Comparison of ENCODE assay signal across 8 mouse cellular contexts in genomic region chr5:21672812-21673635, GRCm38 (mm10). TPM values are rescaled to one million over a fixed set of nuclear protein-coding genes. Genes with fewer than 3 reads are reported as not detected.
A peak's percentile ranks its signal among the peaks of the same experiment; 100 is the strongest.
DNase-seq lines count a peak whose midpoint lies in the region; ATAC-seq and TF ChIP-seq lines count a peak whose summit lies in the region.

No protein-coding gene starts in this region.

- H3K9ac ChIP-seq in hindbrain, embryonic 14.5 days: no peak overlapping the region

- H3K27ac ChIP-seq in left cerebral cortex, adult 2 months: peak overlapping the region; percentile 64
- H3K27ac ChIP-seq in hindbrain, embryonic 14.5 days: no peak overlapping the region

- H3K9me3 ChIP-seq in hindbrain, embryonic 14.5 days (ENCODE audit: control insufficient read depth, low read length): no peaks in the 10 kb centered on the region

- H3K27me3 ChIP-seq in hindbrain, embryonic 14.5 days (ENCODE audit: control insufficient read depth, insufficient read depth, low read length): no peaks in the 10 kb centered on the region

- intact Hi-C loops in left cerebral cortex, adult 2 months (cut with DNase I): no loop called here
- intact Hi-C loops in left cerebral cortex, postnatal 36 days (cut with DNase I): no loop called here

- peak overlapping the region; percentile 25 for H3K4me2 ChIP-seq in hindbrain, embryonic 14.5 days (replicated peaks)

- TF ChIP-seq CTCF in left cerebral cortex, adult 2 months (IDR thresholded peaks at IDR 0.05): no peak

- no peak for DNase-seq in left cerebral cortex, adult 2 months (ENCODE audit: extremely low spot score in 1 of 2, low spot score in 2 of 2)
- no peak for DNase-seq in left cerebral cortex, postnatal 36 days (ENCODE audit: low spot score in 2 of 2)
- DNase-seq in c-Kit-negative CD71-positive TER-119-positive erythroid progenitor cells, embryonic 14.5 days (ENCODE audit: low read depth, low spot score): peak; percentile 41
- no peak for DNase-seq in hindbrain, embryonic 14.5 days (ENCODE audit: low spot score)
- DNase-seq in urinary bladder, adult 18-20 months (ENCODE audit: low spot score in 2 of 2): no peak
- no peak for DNase-seq in layer of hippocampus, adult 18-20 months (ENCODE audit: low spot score in 2 of 2)

- peak overlapping the region; percentile 37 for H3K4me3 ChIP-seq in left cerebral cortex, adult 2 months
- H3K4me3 ChIP-seq in hindbrain, embryonic 14.5 days (replicated peaks; ENCODE audit: low read length): no peak overlapping the region

- no peaks in the 10 kb centered on the region; the same call in 1 of the 2 replicates for H3K36me3 ChIP-seq in hindbrain, embryonic 14.5 days (replicated peaks; ENCODE audit: control insufficient read depth, insufficient read depth)

- no peaks in the 10 kb centered on the region for H3K4me1 ChIP-seq in hindbrain, embryonic 14.5 days (replicated peaks; ENCODE audit: control insufficient read depth, insufficient read depth, low read length)

- ATAC-seq in hindbrain, embryonic 14.5 days (ENCODE audit: low FRiP score): 0 out of 2 replicates have a peak, but pooled peaks have one; percentile 27
- ATAC-seq in megakaryocyte, adult 5-6 weeks (ENCODE audit: poor library complexity, severe bottlenecking): peak; percentile 77
- no peak for ATAC-seq in monocyte, adult 5-6 weeks (replicated peaks; ENCODE audit: insufficient number of reproducible peaks, low FRiP score, low TSS enrichment, poor library complexity, severe bottlenecking)

- 58% methylated on average over 23 of the region's 23 CpGs for WGBS in hindbrain, embryonic 14.5 days

RNA-seq across cellular contexts. Expression of gene Armc10, which starts 27.4 kb away (rescaled TPM):
- total RNA-seq in left cerebral cortex, adult 2 months (2021): 10 to 100 TPM; 19.2 to 20.9 TPM
- 10 to 100 TPM; 18.6 to 23.6 TPM for total RNA-seq in left cerebral cortex, postnatal 36 days (2021)
- 56.4 and 58.7 TPM in 2 replicates for polyA plus RNA-seq in hindbrain, embryonic 14.5 days (2014; fragmentation: Nextera tagmentation; extraction: Ambion mirVana)
- total RNA-seq in megakaryocyte, adult 5-6 weeks (2015): 27.5 and 33.1 TPM in 2 replicates
- total RNA-seq in megakaryocyte, adult 5-6 weeks (2017): 27.0 and 30.3 TPM in 2 replicates
- total RNA-seq in monocyte, adult 5-6 weeks (2017): 35.7 to 50.1 TPM (median 38.8 TPM) in 3 replicates
- total RNA-seq in layer of hippocampus, adult 18-20 months (2021): 10 to 100 TPM; 21.4 to 22.3 TPM

RNA-seq across cellular contexts. Expression of gene Fbxl13, which starts 27.6 kb away (rescaled TPM):
- total RNA-seq in left cerebral cortex, adult 2 months (2021): under 1 TPM; 0.18 to 0.19 TPM
- under 1 TPM; 0.29 to 0.44 TPM for total RNA-seq in left cerebral cortex, postnatal 36 days (2021)
- polyA plus RNA-seq in hindbrain, embryonic 14.5 days (2014; fragmentation: Nextera tagmentation; extraction: Ambion mirVana): 0.20 TPM in 2 replicates
- total RNA-seq in megakaryocyte, adult 5-6 weeks (2015): 0.23 TPM in 1 of 2 replicates, not detected in the other
- not detected in 2 replicates for total RNA-seq in megakaryocyte, adult 5-6 weeks (2017)
- total RNA-seq in monocyte, adult 5-6 weeks (2017): not detected in 3 replicates
- total RNA-seq in layer of hippocampus, adult 18-20 months (2021): under 1 TPM in 1 of 2 experiments, not detected in 1; 0.35 TPM

RNA-seq across cellular contexts. Expression of gene Napepld, which starts 28.2 kb away (rescaled TPM):
- 10 to 100 TPM; 13.5 to 15.5 TPM for total RNA-seq in left cerebral cortex, adult 2 months (2021)
- 10 to 100 TPM; 11.6 to 15.4 TPM for total RNA-seq in left cerebral cortex, postnatal 36 days (2021)
- 2.3 and 3.0 TPM in 2 replicates for polyA plus RNA-seq in hindbrain, embryonic 14.5 days (2014; fragmentation: Nextera tagmentation; extraction: Ambion mirVana)
- 1.7 and 2.1 TPM in 2 replicates for total RNA-seq in megakaryocyte, adult 5-6 weeks (2015)
- total RNA-seq in megakaryocyte, adult 5-6 weeks (2017): 0.62 and 1.2 TPM in 2 replicates
- 0.21 to 0.95 TPM (median 0.87 TPM) in 3 replicates for total RNA-seq in monocyte, adult 5-6 weeks (2017)
- 10 to 100 TPM; 31.6 to 31.8 TPM for total RNA-seq in layer of hippocampus, adult 18-20 months (2021)
